Mouse (Mus musculus) neural tube, embryonic 12.5 days (tissue): ENCODE measurements around the gene Cadm1. TPM values are rescaled to one million over a fixed set of nuclear protein-coding genes. Genes with fewer than 3 reads are reported as not detected.

Experiments
- ATAC-seq: fragments of 200-750 bp; cut with Nextera tagmentation; 2 replicates; pipeline ENCODE4 v1.8.0; 2017; ENCODE audit warnings: low read depth, mild to moderate bottlenecking, moderate TSS enrichment, moderate library complexity; ENCODE audit not compliant: low FRiP score
- H3K27ac ChIP-seq: fragments of 300-500 bp; sonication (generic); 2 replicates; pipeline ENCODE4 v1.5.1; 2016
- H3K27me3 ChIP-seq: fragments of 300-500 bp; sonication (generic); replicated peaks from 2 replicates; pipeline ENCODE4 v1.6.1; 2016; ENCODE audit warnings: mild to moderate bottlenecking
- H3K36me3 ChIP-seq: fragments of 300-500 bp; sonication (generic); 2 replicates; pipeline ENCODE4 v1.6.1; 2016; ENCODE audit warnings: mild to moderate bottlenecking
- H3K4me1 ChIP-seq: fragments of 300-500 bp; sonication (generic); 2 replicates; pipeline ENCODE4 v1.6.1; 2016
- H3K4me2 ChIP-seq: fragments of 300-500 bp; sonication (generic); replicated peaks from 2 replicates; pipeline ENCODE4 v1.6.1; 2016; ENCODE audit warnings: mild to moderate bottlenecking
- H3K4me3 ChIP-seq: fragments of 300-500 bp; sonication (generic); 2 replicates; pipeline ENCODE4 v1.5.1; 2016
- H3K9ac ChIP-seq: fragments of 300-500 bp; sonication (generic); 2 replicates; pipeline ENCODE4 v1.6.1; 2016; ENCODE audit warnings: mild to moderate bottlenecking
- H3K9me3 ChIP-seq: fragments of 300-500 bp; sonication (generic); 2 replicates; pipeline ENCODE4 v1.6.1; 2016; ENCODE audit warnings: mild to moderate bottlenecking
- WGBS: fragments of 180-500 bp; shearing (Covaris S2); methylation state at CpG from one replicate; pipeline ENCODE4 v1.1.7; 2016; 5-methylcytosine and 5-hydroxymethylcytosine counted together
- polyA plus RNA-seq: library from polyadenylated mRNA; unstranded; fragments of >200 nt; fragmentation: Nextera tagmentation; extraction: Ambion mirVana; gene quantifications from 2 replicates; pipeline ENCODE4 v1.2.1, GENCODE M21; 2016

Cadm1 gene
- polyA plus RNA-seq, 1 experiment from 2014 or later: 145 TPM

GRCm38 (mm10) chr9:47861783-47862182 is 331.8 kb downstream of the Cadm1 start:
- H3K4me3 ChIP-seq: no peak overlapping the region
- 29% methylated on average over 2 of the region's 2 CpGs for WGBS
- no peaks in the 10 kb centered on the region for H3K27me3 ChIP-seq
- ATAC-seq: no peak
- H3K9me3 ChIP-seq: no peaks in the 10 kb centered on the region
- no peak overlapping the region for H3K4me2 ChIP-seq
- peaks cover 26% of the 10 kb centered on the region for H3K4me1 ChIP-seq
- no peak overlapping the region for H3K27ac ChIP-seq
- H3K36me3 ChIP-seq: no peaks in the 10 kb centered on the region
- H3K9ac ChIP-seq: no peak overlapping the region

GRCm38 (mm10) chr9:47866001-47866400 is 336.0 kb downstream of the Cadm1 start:
- Histone ChIP-seq H3K27me3 (0 out of 2 replicates have a peak, but pooled peaks cover 2% of the 10 kb centered on the region), H3K36me3 (no peaks in the 10 kb centered on the region), H3K9ac (no peak overlapping the region), H3K27ac (no peak overlapping the region), H3K4me1 (peaks cover 12% of the 10 kb centered on the region), H3K9me3 (no peaks in the 10 kb centered on the region), H3K4me2 (no peak overlapping the region), H3K4me3 (no peak overlapping the region)
- no peak for ATAC-seq
- WGBS: 20% methylated on average over 1 of the region's 1 CpGs

GRCm38 (mm10) chr9:47867474-47867873 is 337.5 kb downstream of the Cadm1 start:
- H3K4me1 ChIP-seq: peaks cover 12% of the 10 kb centered on the region
- no peak overlapping the region for H3K4me2 ChIP-seq
- H3K27ac ChIP-seq: no peak overlapping the region
- no peak for ATAC-seq
- 87% methylated on average over 7 of the region's 7 CpGs for WGBS
- no peak overlapping the region for H3K9ac ChIP-seq
- H3K27me3 ChIP-seq: peaks cover 2% of the 10 kb centered on the region; the same call in 1 of the 2 replicates
- no peaks in the 10 kb centered on the region for H3K36me3 ChIP-seq
- H3K4me3 ChIP-seq: no peak overlapping the region
- H3K9me3 ChIP-seq: no peaks in the 10 kb centered on the region

GRCm38 (mm10) chr9:47869661-47870060 is 339.7 kb downstream of the Cadm1 start:
- Histone ChIP-seq H3K4me1 (peaks cover 12% of the 10 kb centered on the region), H3K4me3 (no peak overlapping the region), H3K4me2 (no peak overlapping the region), H3K36me3 (no peaks in the 10 kb centered on the region), H3K9me3 (no peaks in the 10 kb centered on the region), H3K27ac (no peak overlapping the region), H3K27me3 (peaks cover 2% of the 10 kb centered on the region; the same call in 1 of the 2 replicates), H3K9ac (no peak overlapping the region)
- 85% methylated on average over 5 of the region's 5 CpGs for WGBS
- no peak for ATAC-seq

- Histone ChIP-seq H3K9ac (no peak overlapping the region), H3K4me1 (peaks cover 4% of the 10 kb centered on the region; the same call in 1 of the 2 replicates), H3K9me3 (no peaks in the 10 kb centered on the region), H3K27ac (no peak overlapping the region), H3K4me2 (no peak overlapping the region), H3K4me3 (no peak overlapping the region), H3K27me3 (no peaks in the 10 kb centered on the region), H3K36me3 (no peaks in the 10 kb centered on the region)
- 63% methylated on average over 10 of the region's 10 CpGs for WGBS
- no peak for ATAC-seq
Measured at GRCm38 (mm10) chr9:47876557-47877206, 346.7 kb downstream of the Cadm1 start.

- Histone ChIP-seq H3K9me3 (no peaks in the 10 kb centered on the region), H3K4me1 (peaks cover 4% of the 10 kb centered on the region; the same call in 1 of the 2 replicates), H3K27ac (no peak overlapping the region), H3K4me3 (no peak overlapping the region), H3K9ac (no peak overlapping the region), H3K27me3 (no peaks in the 10 kb centered on the region), H3K4me2 (no peak overlapping the region), H3K36me3 (no peaks in the 10 kb centered on the region)
- WGBS: 89% methylated on average over 8 of the region's 8 CpGs
- no peak for ATAC-seq
Measured at GRCm38 (mm10) chr9:47880171-47880570, 350.2 kb downstream of the Cadm1 start.

- Histone ChIP-seq H3K9ac (no peak overlapping the region), H3K4me3 (no peak overlapping the region), H3K27ac (no peak overlapping the region), H3K4me2 (no peak overlapping the region), H3K27me3 (no peaks in the 10 kb centered on the region), H3K36me3 (no peaks in the 10 kb centered on the region), H3K4me1 (peaks cover 2% of the 10 kb centered on the region; the same call in 1 of the 2 replicates), H3K9me3 (no peaks in the 10 kb centered on the region)
- ATAC-seq: no peak
- 81% methylated on average over 11 of the region's 11 CpGs for WGBS
Measured at GRCm38 (mm10) chr9:47882372-47882771, 352.4 kb downstream of the Cadm1 start.

- peaks cover 3% of the 10 kb centered on the region for H3K27me3 ChIP-seq
Measured at GRCm38 (mm10) chr9:47891721-47892120, 361.7 kb downstream of the Cadm1 start.

GRCm38 (mm10) chr9:47892995-47893394 is 363.0 kb downstream of the Cadm1 start:
- WGBS: 92% methylated on average over 6 of the region's 6 CpGs
- Histone ChIP-seq H3K9me3 (no peaks in the 10 kb centered on the region), H3K4me1 (peaks cover 20% of the 10 kb centered on the region), H3K36me3 (no peaks in the 10 kb centered on the region), H3K9ac (no peak overlapping the region), H3K4me3 (no peak overlapping the region), H3K27me3 (peaks cover 14% of the 10 kb centered on the region), H3K4me2 (no peak overlapping the region), H3K27ac (no peak overlapping the region)
- ATAC-seq: no peak

More at GRCm38 (mm10) chr9:47891721-47892120, 361.7 kb downstream of the Cadm1 start:
- Histone ChIP-seq H3K4me2 (no peak overlapping the region), H3K27ac (no peak overlapping the region), H3K4me1 (peaks cover 20% of the 10 kb centered on the region), H3K9me3 (no peaks in the 10 kb centered on the region), H3K36me3 (no peaks in the 10 kb centered on the region), H3K4me3 (no peak overlapping the region), H3K9ac (no peak overlapping the region)
- ATAC-seq: no peak
- WGBS: 83% methylated on average over 8 of the region's 8 CpGs

- H3K36me3 ChIP-seq: no peaks in the 10 kb centered on the region
- 20% methylated on average over 5 of the region's 5 CpGs for WGBS
- no peak overlapping the region for H3K27ac ChIP-seq
- ATAC-seq: 0 out of 2 replicates have a peak, but pooled peaks have one; percentile 29
- H3K4me2 ChIP-seq: no peak overlapping the region
- H3K9ac ChIP-seq: no peak overlapping the region
- peaks cover 19% of the 10 kb centered on the region for H3K27me3 ChIP-seq
- peaks cover 20% of the 10 kb centered on the region for H3K4me1 ChIP-seq
- no peak overlapping the region for H3K4me3 ChIP-seq
- H3K9me3 ChIP-seq: no peaks in the 10 kb centered on the region
Measured at GRCm38 (mm10) chr9:47894096-47894495, 364.1 kb downstream of the Cadm1 start.

GRCm38 (mm10) chr9:47894661-47895060 is 364.7 kb downstream of the Cadm1 start:
- H3K27ac ChIP-seq: no peak overlapping the region
- H3K27me3 ChIP-seq: peaks cover 23% of the 10 kb centered on the region
- H3K4me3 ChIP-seq: no peak overlapping the region
- no peaks in the 10 kb centered on the region for H3K9me3 ChIP-seq
- H3K9ac ChIP-seq: no peak overlapping the region
- no peaks in the 10 kb centered on the region for H3K36me3 ChIP-seq
- WGBS: 11% methylated on average over 7 of the region's 7 CpGs
- no peak for ATAC-seq
- 0 out of 2 replicates have a peak overlapping the region, but pooled peaks have one; percentile 5 for H3K4me2 ChIP-seq
- H3K4me1 ChIP-seq: peaks cover 20% of the 10 kb centered on the region

GRCm38 (mm10) chr9:47895121-47895520 is 365.1 kb downstream of the Cadm1 start:
- H3K36me3 ChIP-seq: no peaks in the 10 kb centered on the region
- 0 out of 2 replicates have a peak overlapping the region, but pooled peaks have one; percentile 5 for H3K4me2 ChIP-seq
- 10% methylated on average over 9 of the region's 9 CpGs for WGBS
- H3K4me3 ChIP-seq: no peak overlapping the region
- H3K27ac ChIP-seq: no peak overlapping the region
- H3K4me1 ChIP-seq: peaks cover 20% of the 10 kb centered on the region
- no peak overlapping the region for H3K9ac ChIP-seq
- peaks cover 26% of the 10 kb centered on the region for H3K27me3 ChIP-seq
- no peaks in the 10 kb centered on the region for H3K9me3 ChIP-seq
- ATAC-seq: no peak

- H3K9me3 ChIP-seq: no peaks in the 10 kb centered on the region
- H3K36me3 ChIP-seq: no peaks in the 10 kb centered on the region
- WGBS: 36% methylated on average over 10 of the region's 10 CpGs
- no peak overlapping the region for H3K27ac ChIP-seq
- H3K4me3 ChIP-seq: no peak overlapping the region
- peaks cover 28% of the 10 kb centered on the region for H3K4me1 ChIP-seq
- peak; percentile 86 for ATAC-seq
- H3K27me3 ChIP-seq: peaks cover 49% of the 10 kb centered on the region
- no peak overlapping the region for H3K9ac ChIP-seq
- no peak overlapping the region for H3K4me2 ChIP-seq
Measured at GRCm38 (mm10) chr9:47900734-47901133, 370.8 kb downstream of the Cadm1 start.
